ENCODE assay signal across 16 mouse cellular contexts in genomic region chr10:125121762-125122161, GRCm38 (mm10).
DNase-seq lines count a peak whose midpoint lies in the region; ATAC-seq lines count a peak whose summit lies in the region.
"Had no signal": no experiment of that assay in that cellular context is flagged by ENCODE, and none has a peak within 500 bp of the region (broad histone marks: within the 10 kb centered on the region; RNA-seq: fewer than 3 reads in every experiment).

No protein-coding gene starts in this region.

- H3K4me2 ChIP-seq in hindbrain, embryonic 14.5 days (replicated peaks), result no peak overlapping the region
- H3K4me2 ChIP-seq in hindbrain, embryonic 13.5 days, result no peak overlapping the region
- H3K4me2 ChIP-seq: heart, embryonic 11.5 days; liver, embryonic 11.5 days; midbrain, embryonic 15.5 days; neural tube, embryonic 13.5 days; stomach, embryonic 15.5 days had no signal

- H3K4me3 ChIP-seq in hindbrain, embryonic 14.5 days (replicated peaks; ENCODE audit: low read length), result no peak overlapping the region
- H3K4me3 ChIP-seq in hindbrain, embryonic 13.5 days, result no peak overlapping the region
- H3K4me3 ChIP-seq: midbrain, embryonic 15.5 days; neural tube, embryonic 13.5 days; stomach, embryonic 15.5 days had no signal

- no peaks in the 10 kb centered on the region for H3K27me3 ChIP-seq in hindbrain, embryonic 14.5 days (ENCODE audit: control insufficient read depth, insufficient read depth, low read length)
- no peaks in the 10 kb centered on the region for H3K27me3 ChIP-seq in hindbrain, embryonic 13.5 days
- H3K27me3 ChIP-seq: midbrain, embryonic 15.5 days; neural tube, embryonic 13.5 days; stomach, embryonic 15.5 days had no signal

- no peaks in the 10 kb centered on the region for H3K36me3 ChIP-seq in hindbrain, embryonic 14.5 days (replicated peaks; ENCODE audit: control insufficient read depth, insufficient read depth)
- H3K36me3 ChIP-seq in hindbrain, embryonic 13.5 days, result no peaks in the 10 kb centered on the region
- H3K36me3 ChIP-seq: midbrain, embryonic 15.5 days; neural tube, embryonic 13.5 days; stomach, embryonic 15.5 days had no signal

- no peak for ATAC-seq in hindbrain, embryonic 14.5 days (ENCODE audit: low FRiP score)
- ATAC-seq in hindbrain, embryonic 13.5 days (ENCODE audit: low FRiP score), result no peak
- ATAC-seq: hindbrain, embryonic 16.5 days; midbrain, embryonic 15.5 days had no signal

- H3K9me3 ChIP-seq in hindbrain, embryonic 14.5 days (ENCODE audit: control insufficient read depth, low read length), result no peaks in the 10 kb centered on the region
- no peaks in the 10 kb centered on the region for H3K9me3 ChIP-seq in hindbrain, embryonic 13.5 days
- H3K9me3 ChIP-seq: midbrain, embryonic 15.5 days; neural tube, embryonic 13.5 days; stomach, embryonic 15.5 days had no signal

- no peaks in the 10 kb centered on the region for H3K4me1 ChIP-seq in hindbrain, embryonic 14.5 days (replicated peaks; ENCODE audit: control insufficient read depth, insufficient read depth, low read length)
- H3K4me1 ChIP-seq in hindbrain, embryonic 13.5 days (replicated peaks), result no peaks in the 10 kb centered on the region
- H3K4me1 ChIP-seq: midbrain, embryonic 15.5 days; neural tube, embryonic 13.5 days; stomach, embryonic 15.5 days had no signal

- no peak overlapping the region for H3K9ac ChIP-seq in hindbrain, embryonic 14.5 days
- H3K9ac ChIP-seq in hindbrain, embryonic 13.5 days, result no peak overlapping the region
- H3K9ac ChIP-seq: midbrain, embryonic 15.5 days; neural tube, embryonic 13.5 days; stomach, embryonic 15.5 days had no signal

- DNase-seq in hindbrain, embryonic 14.5 days (ENCODE audit: low spot score), result peak; percentile 24
- DNase-seq in frontal cortex, postnatal 25 days (ENCODE audit: low spot score in 2 of 2), result peak; percentile 4 to 24
- peak; percentile 51 to 73 for DNase-seq in left cerebral cortex, adult 18-20 months (ENCODE audit: low spot score in 2 of 2)
- peak; percentile 52 for DNase-seq in right cerebral cortex, postnatal 25 days
- DNase-seq in cerebellum, postnatal 25 days, result no peak
- DNase-seq in ovary, postnatal 36 days (ENCODE audit: low spot score), result no peak
- DNase-seq in kidney, adult 8-10 months, result no peak
- DNase-seq: kidney, postnatal 14 days; lung, postnatal 14 days had no signal

- WGBS in hindbrain, embryonic 14.5 days, result 82% methylated on average over 5 of the region's 5 CpGs
- WGBS in hindbrain, embryonic 13.5 days, result 91% methylated on average over 5 of the region's 5 CpGs

- H3K27ac ChIP-seq in hindbrain, embryonic 14.5 days, result no peak overlapping the region
- no peak overlapping the region for H3K27ac ChIP-seq in hindbrain, embryonic 13.5 days
- H3K27ac ChIP-seq: midbrain, embryonic 15.5 days; neural tube, embryonic 13.5 days; stomach, embryonic 15.5 days had no signal

Comparison
In these comparisons a context has a peak if more than half of its experiments do, and no peak if none do; other contexts are left out.
1. DNase-seq: peak in hindbrain, embryonic 14.5 days (single experiment), frontal cortex, postnatal 25 days (2 of 2), left cerebral cortex, adult 18-20 months (2 of 2) and right cerebral cortex, postnatal 25 days (single experiment); none in cerebellum, postnatal 25 days (0 of 2), ovary, postnatal 36 days (single experiment) and kidney, adult 8-10 months (0 of 2).